Mouse (Mus musculus) hindbrain, embryonic 11.5 days (tissue): ENCODE data around the gene Fgr. TPM values are rescaled to one million over a fixed set of nuclear protein-coding genes. Genes with fewer than 3 reads are reported as not detected.

Experiments
- ATAC-seq: fragments of 200-750 bp; cut with Nextera tagmentation; 2 replicates; pipeline ENCODE4 v1.8.0; 2017; ENCODE audit warnings: mild to moderate bottlenecking, moderate TSS enrichment, moderate library complexity; ENCODE audit not compliant: low FRiP score
- DNase-seq: peaks from one replicate; pipeline ENCODE4 v3.0.0-alpha.2; 2015; ENCODE audit warnings: low spot score
- H3K27ac ChIP-seq: fragments of 300-500 bp; sonication (generic); 2 replicates; pipeline ENCODE4 v1.5.1; 2014; ENCODE audit warnings: mild to moderate bottlenecking, low read depth, low read length
- H3K27me3 ChIP-seq: fragments of 300-500 bp; sonication (generic); 2 replicates; pipeline ENCODE4 v1.6.1; 2014; ENCODE audit warnings: mild to moderate bottlenecking, low read length, moderate library complexity, mixed read lengths; ENCODE audit not compliant: control insufficient read depth, insufficient read depth
- H3K36me3 ChIP-seq: fragments of 300-500 bp; sonication (generic); 2 replicates; pipeline ENCODE4 v1.6.1; 2014; ENCODE audit warnings: mild to moderate bottlenecking, low read length, moderate library complexity, mixed read lengths; ENCODE audit not compliant: control insufficient read depth, insufficient read depth
- H3K4me1 ChIP-seq: fragments of 300-500 bp; sonication (generic); replicated peaks from 2 replicates; pipeline ENCODE4 v1.6.1; 2014; ENCODE audit warnings: low read length, mixed read lengths; ENCODE audit not compliant: control insufficient read depth, insufficient read depth
- H3K4me2 ChIP-seq: fragments of 300-500 bp; sonication (generic); replicated peaks from 2 replicates; pipeline ENCODE4 v1.6.1; 2014; ENCODE audit warnings: mild to moderate bottlenecking, low read depth, low read length
- H3K4me3 ChIP-seq: fragments of 300-500 bp; sonication (generic); 2 replicates; pipeline ENCODE4 v1.5.1; 2014; ENCODE audit warnings: low read depth, low read length
- H3K9ac ChIP-seq: fragments of 300-500 bp; sonication (generic); 2 replicates; pipeline ENCODE4 v1.6.1; 2014; ENCODE audit warnings: low read depth, low read length
- H3K9me3 ChIP-seq: fragments of 300-500 bp; sonication (generic); 2 replicates; pipeline ENCODE4 v1.6.1; 2016; ENCODE audit warnings: low read length; ENCODE audit not compliant: control insufficient read depth
- WGBS: fragments of 180-500 bp; shearing (Covaris S2); extraction: QIAGEN DNeasy Blood & Tissue Kit; methylation state at CpG from one replicate; pipeline ENCODE4 v1.1.7; 2014; 5-methylcytosine and 5-hydroxymethylcytosine counted together
- polyA plus RNA-seq: library from polyadenylated mRNA; unstranded; fragments of >200 nt; fragmentation: Nextera tagmentation; extraction: Ambion mirVana; gene quantifications from 2 replicates; pipeline ENCODE4 v1.2.1, GENCODE M21; 2014

Fgr gene
- polyA plus RNA-seq, 1 experiment from 2014 or later = 0.34 TPM

GRCm38 (mm10) chr4:133045771-133046474 is 72.0 kb downstream of the Fgr start:
- Histone ChIP-seq H3K36me3 (no peaks in the 10 kb centered on the region), H3K27ac (peak overlapping the region; percentile 81), H3K9ac (peak overlapping the region; percentile 1; the same call in 1 of the 2 replicates), H3K27me3 (no peaks in the 10 kb centered on the region), H3K4me3 (no peak overlapping the region), H3K9me3 (no peaks in the 10 kb centered on the region), H3K4me2 (no peak overlapping the region), H3K4me1 (peaks cover 74% of the 10 kb centered on the region)
- DNase-seq (no peak), ATAC-seq (no peak)
- 34% methylated on average over 11 of the region's 11 CpGs for WGBS

DNA sequence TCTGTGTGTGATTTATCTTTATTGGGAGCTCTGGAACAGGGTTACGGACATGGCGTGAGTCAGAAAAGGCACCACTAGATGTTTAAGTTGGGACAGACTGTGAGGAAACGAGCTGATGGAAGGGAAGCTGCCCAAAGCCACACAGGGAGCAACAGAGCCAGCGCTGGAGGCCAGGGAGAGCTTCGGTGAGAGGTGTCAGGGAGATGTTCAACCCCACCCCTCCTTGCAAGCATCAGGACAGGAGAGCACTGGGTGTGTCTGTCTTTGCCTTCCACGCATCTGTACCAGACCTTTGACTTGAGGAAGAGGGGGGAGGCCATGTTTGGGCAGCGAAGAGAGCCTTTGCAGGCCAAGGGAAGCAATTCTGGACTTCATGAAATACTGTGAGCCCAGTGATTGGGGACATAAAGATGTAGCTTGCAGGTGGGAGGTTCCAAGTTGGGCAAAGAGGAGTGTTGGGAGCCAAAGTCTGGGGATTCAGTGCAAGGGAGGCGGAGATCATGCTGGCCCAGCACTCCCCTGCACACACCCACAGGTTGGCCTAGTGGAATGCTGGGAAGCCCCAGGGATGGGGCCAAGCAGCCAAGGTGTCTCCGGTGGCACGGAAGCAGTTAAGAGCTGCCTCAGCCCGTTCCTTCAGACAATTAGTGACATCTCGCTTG is 72.9 kb downstream of the Fgr start:
- Histone ChIP-seq H3K4me3 (no peak overlapping the region), H3K27me3 (no peaks in the 10 kb centered on the region), H3K27ac (peak overlapping the region; percentile 81), H3K9me3 (no peaks in the 10 kb centered on the region), H3K9ac (0 out of 2 replicates have a peak overlapping the region, but pooled peaks have one; percentile 28), H3K4me2 (peak overlapping the region; percentile 1; the same call in 1 of the 2 replicates), H3K4me1 (peaks cover 74% of the 10 kb centered on the region), H3K36me3 (no peaks in the 10 kb centered on the region)
- DNase-seq = no peak
- peak; percentile 61 for ATAC-seq
- 21% methylated on average over 12 of the region's 12 CpGs for WGBS

GRCm38 (mm10) chr4:133047353-133048105 is 73.6 kb downstream of the Fgr start:
- H3K27me3 ChIP-seq = no peaks in the 10 kb centered on the region
- H3K9ac ChIP-seq = 0 out of 2 replicates have a peak overlapping the region, but pooled peaks have one; percentile 17
- H3K4me1 ChIP-seq = peaks cover 69% of the 10 kb centered on the region
- peak; percentile 62 for ATAC-seq
- peak; percentile 86 for DNase-seq
- peak overlapping the region; percentile 5 for H3K4me2 ChIP-seq
- no peaks in the 10 kb centered on the region for H3K9me3 ChIP-seq
- H3K4me3 ChIP-seq = no peak overlapping the region
- WGBS = 4% methylated on average over 15 of the region's 16 CpGs
- H3K27ac ChIP-seq = peak overlapping the region; percentile 88
- H3K36me3 ChIP-seq = no peaks in the 10 kb centered on the region

DNA sequence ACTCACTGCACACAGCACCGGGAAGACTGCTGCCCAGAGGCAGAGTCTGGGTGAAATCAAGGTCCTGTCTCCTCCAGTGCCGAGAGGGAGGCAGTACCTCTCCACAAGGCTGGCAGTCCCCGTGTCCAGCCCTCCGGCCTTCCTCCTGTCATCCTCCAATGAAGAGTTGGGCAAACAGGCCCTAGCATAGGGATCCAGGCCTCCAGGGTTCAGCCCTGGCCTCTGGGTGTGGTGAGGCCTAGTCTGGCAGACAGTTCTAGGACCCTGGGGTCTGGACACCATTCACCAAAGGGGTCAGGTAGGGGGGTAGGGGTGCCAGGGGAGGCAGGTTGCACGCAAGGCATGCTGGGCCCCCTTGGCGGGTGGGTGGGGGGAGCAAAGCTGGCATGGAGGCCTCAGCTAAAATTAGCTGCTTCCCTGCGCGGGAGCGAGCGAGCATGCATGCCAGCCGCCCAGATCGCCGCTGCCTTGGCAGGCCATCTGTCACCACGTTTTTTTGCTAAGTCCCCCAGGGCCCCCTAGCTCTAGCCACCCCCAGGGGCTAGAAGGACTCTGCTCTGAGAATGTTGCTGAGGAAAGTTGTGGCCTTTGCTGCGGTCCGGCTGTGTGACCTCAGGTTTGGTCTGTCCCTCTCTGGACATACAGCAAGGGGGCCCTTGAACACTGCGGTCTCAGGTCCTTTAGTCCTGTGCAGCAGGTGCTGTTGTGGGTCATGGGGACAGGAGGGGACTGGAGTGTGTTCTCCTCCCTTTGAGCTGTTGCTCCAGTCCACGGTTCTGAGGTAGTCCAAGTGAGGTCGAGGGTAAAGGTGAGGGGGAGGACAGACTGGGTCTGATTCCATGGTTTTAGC is 75.4 kb downstream of the Fgr start:
- no peak for DNase-seq
- Histone ChIP-seq H3K9ac (0 out of 2 replicates have a peak overlapping the region, but pooled peaks have one; percentile 8), H3K4me2 (no peak overlapping the region), H3K4me1 (peaks cover 53% of the 10 kb centered on the region), H3K36me3 (no peaks in the 10 kb centered on the region), H3K27ac (peak overlapping the region; percentile 88; the same call in 1 of the 2 replicates), H3K9me3 (no peaks in the 10 kb centered on the region), H3K27me3 (no peaks in the 10 kb centered on the region), H3K4me3 (no peak overlapping the region)
- ATAC-seq = no peak
- whole genome bisulfite sequencing = 57% methylated on average over 19 of the region's 19 CpGs

DNA sequence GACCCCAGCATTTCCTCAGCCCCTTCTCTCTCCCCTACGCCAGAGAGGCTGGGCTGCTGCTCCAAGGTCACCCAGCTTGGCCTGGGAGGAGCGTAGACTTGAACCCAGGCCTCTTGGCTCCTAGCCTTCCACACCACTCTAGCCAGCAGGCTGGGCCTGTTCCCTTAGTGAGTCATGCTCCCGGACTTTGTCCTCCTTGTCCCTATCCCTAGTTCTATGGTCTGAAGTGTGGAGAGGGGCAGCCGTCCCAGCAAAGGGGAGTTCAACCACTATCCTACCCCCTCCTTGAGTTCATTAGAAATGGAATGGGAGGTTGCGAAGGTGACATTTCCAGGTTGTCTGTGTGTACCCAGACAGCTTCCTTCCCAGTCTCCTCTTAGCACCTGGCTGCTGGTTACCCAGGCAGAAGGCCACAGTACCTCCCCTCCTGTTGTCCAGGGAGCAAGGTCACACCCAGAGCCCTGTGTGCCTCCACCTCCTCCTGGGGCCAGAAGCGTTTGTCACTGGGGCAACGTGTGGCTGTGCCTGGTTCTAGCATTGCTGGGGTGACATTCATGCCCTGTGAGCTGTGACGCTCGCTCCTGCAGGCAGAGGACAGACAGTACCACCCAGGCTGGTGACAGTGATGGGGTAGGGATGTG is 76.4 kb downstream of the Fgr start:
- 69% methylated on average over 9 of the region's 9 CpGs for WGBS

GRCm38 (mm10) chr4:133050837-133051549 is 77.1 kb downstream of the Fgr start:
- 92% methylated on average over 6 of the region's 6 CpGs for WGBS
- H3K4me2 ChIP-seq = no peak overlapping the region
- no peaks in the 10 kb centered on the region for H3K9me3 ChIP-seq
- no peaks in the 10 kb centered on the region for H3K27me3 ChIP-seq
- H3K36me3 ChIP-seq = no peaks in the 10 kb centered on the region
- no peak for DNase-seq
- no peak overlapping the region for H3K4me3 ChIP-seq
- peaks cover 37% of the 10 kb centered on the region for H3K4me1 ChIP-seq
- no peak overlapping the region for H3K9ac ChIP-seq
- ATAC-seq = no peak
- H3K27ac ChIP-seq = peak overlapping the region; percentile 53; the same call in 1 of the 2 replicates

More for the DNA sequence above, 76.4 kb downstream of the Fgr start:
- no peak overlapping the region for H3K9ac ChIP-seq
- no peak overlapping the region for H3K4me2 ChIP-seq
- 0 out of 2 replicates have a peak overlapping the region, but pooled peaks have one; percentile 20 for H3K27ac ChIP-seq
- no peaks in the 10 kb centered on the region for H3K36me3 ChIP-seq
- H3K4me1 ChIP-seq = peaks cover 43% of the 10 kb centered on the region
- no peaks in the 10 kb centered on the region for H3K27me3 ChIP-seq
- H3K4me3 ChIP-seq = no peak overlapping the region
- ATAC-seq (no peak), DNase-seq (no peak)
- H3K9me3 ChIP-seq = no peaks in the 10 kb centered on the region

DNA sequence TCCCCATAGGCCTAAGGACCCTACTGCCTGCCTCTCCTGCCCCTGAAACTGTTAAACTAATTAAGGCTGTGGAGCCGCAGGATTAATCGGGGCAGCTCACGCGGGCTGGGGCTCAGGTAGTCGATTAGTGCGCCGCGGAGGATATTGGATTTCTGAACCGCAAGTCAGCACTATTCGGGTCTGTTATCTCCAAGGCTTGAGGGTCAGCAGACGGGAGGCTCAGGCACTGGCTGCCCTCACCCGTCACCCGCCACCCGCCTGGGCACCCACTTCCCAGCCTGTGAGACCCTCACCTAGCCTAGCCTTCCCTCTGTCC is 77.6 kb downstream of the Fgr start:
- Histone ChIP-seq H3K9ac (peak overlapping the region; percentile 37; the same call in 1 of the 2 replicates), H3K4me2 (no peak overlapping the region), H3K27me3 (no peaks in the 10 kb centered on the region), H3K27ac (peak overlapping the region; percentile 53), H3K4me3 (no peak overlapping the region), H3K4me1 (peaks cover 37% of the 10 kb centered on the region), H3K9me3 (no peaks in the 10 kb centered on the region), H3K36me3 (no peaks in the 10 kb centered on the region)
- no peak for DNase-seq
- 66% methylated on average over 14 of the region's 14 CpGs for WGBS
- ATAC-seq = no peak
